Comparison of ENCODE assay signal across 13 mouse cellular contexts in genomic region chr10:41765586-41765985, GRCm38 (mm10). TPM values are rescaled to one million over a fixed set of nuclear protein-coding genes. Genes with fewer than 3 reads are reported as not detected.
A peak's percentile ranks its signal among the peaks of the same experiment; 100 is the strongest.
DNase-seq lines count a peak whose midpoint lies in the region.
"Had no signal": no experiment of that assay in that cellular context is flagged by ENCODE, and none has a peak within 500 bp of the region (broad histone marks: within the 10 kb centered on the region; RNA-seq: fewer than 3 reads in every experiment).

No protein-coding gene starts in this region.

- peak; percentile 32 for DNase-seq in adrenal gland, adult 8-10 months
- no peak for DNase-seq in adrenal gland, adult 18-20 months (ENCODE audit: low spot score in 2 of 2)
- DNase-seq in adrenal gland, postnatal 10 days, result peak; percentile 12
- peak; percentile 11 for DNase-seq in fat pad, adult 2 months (ENCODE audit: extremely low read depth, low read depth, low spot score)
- DNase-seq in kidney, adult 18-20 months, result no peak
- no peak for DNase-seq in embryo, embryonic 11 days
- DNase-seq: cerebellum, adult 2 months; cerebellum, postnatal 14 days; gastrocnemius, postnatal 25 days; heart, postnatal 10 days; kidney, adult 2 months had no signal

RNA-seq across cellular contexts. Expression of gene Cep57l1, which starts 44.1 kb away (rescaled TPM):
- 10 to 100 TPM in 2 of 4 experiments, 1 to 10 TPM in 2; 5.8 to 14.5 (median 9.5) TPM for total RNA-seq in adrenal gland, adult 8-10 months (2022)
- total RNA-seq in adrenal gland, adult 18-20 months (2021), result 1 to 10 TPM; 4.0 to 4.5 TPM
- total RNA-seq in adrenal gland, postnatal 10 days (2021), result 10 to 100 TPM in 1 of 2 experiments, 1 to 10 TPM in 1; 8.8 to 10.2 TPM

RNA-seq across cellular contexts. Expression of gene Sesn1, which starts 44.1 kb away (rescaled TPM):
- total RNA-seq in adrenal gland, adult 8-10 months (2022), result 10 to 100 TPM; 20.5 to 31.3 (median 29.4) TPM
- total RNA-seq in adrenal gland, adult 18-20 months (2021), result 10 to 100 TPM; 17.0 to 19.9 TPM
- total RNA-seq in adrenal gland, postnatal 10 days (2021), result 10 to 100 TPM; 25.4 to 26.4 TPM

RNA-seq across cellular contexts. Expression of gene Ccdc162, which starts 49.2 kb away (rescaled TPM):
- total RNA-seq in adrenal gland, adult 8-10 months (2022), result 1 to 10 TPM in 1 of 4 experiments, under 1 TPM in 3; 0.35 to 1.4 (median 0.58) TPM
- 1 to 10 TPM in 1 of 2 experiments, under 1 TPM in 1; 0.36 to 1.7 TPM for total RNA-seq in adrenal gland, adult 18-20 months (2021)
- under 1 TPM; 0.55 to 0.66 TPM for total RNA-seq in adrenal gland, postnatal 10 days (2021)
- total RNA-seq: common myeloid progenitor, adult 5-6 weeks; hematopoietic stem cell, adult 5-6 weeks had no signal

Comparison
In these comparisons a context has a peak if more than half of its experiments do, and no peak if none do; other contexts are left out.
1. DNase-seq: peak in adrenal gland, adult 8-10 months (single experiment), adrenal gland, postnatal 10 days (single experiment) and fat pad, adult 2 months (single experiment); none in adrenal gland, adult 18-20 months (0 of 2), kidney, adult 18-20 months (single experiment) and embryo, embryonic 11 days (single experiment).